Mouse (Mus musculus) bone marrow, adult 2 months (tissue): ENCODE measurements around the gene Wbp1. TPM values are rescaled to one million over a fixed set of nuclear protein-coding genes. Genes with fewer than 3 reads are reported as not detected.
A peak's percentile ranks its signal among the peaks of the same experiment; 100 is the strongest.

Source experiments
- H3K27ac ChIP-seq: fragments of 200-500 bp; 2 replicates; pipeline ENCODE4 v1.5.1; 2012; ENCODE audit warnings: low read depth, mild to moderate bottlenecking, control low read depth, inconsistent platforms, low read length; ENCODE audit not compliant: control insufficient read depth, poor library complexity, insufficient read depth
- H3K4me1 ChIP-seq: fragments of 200-500 bp; 2 replicates; pipeline ENCODE4 v1.6.1; 2011; ENCODE audit warnings: low read length; ENCODE audit not compliant: control insufficient read depth, insufficient read depth
- H3K4me3 ChIP-seq: fragments of 200-500 bp; replicated peaks from 2 replicates; pipeline ENCODE3; 2011; ENCODE audit warnings: mild to moderate bottlenecking, low read depth, low read length, control low read depth; ENCODE audit not compliant: control insufficient read depth
- CTCF ChIP-seq: fragments of 200-500 bp; IDR thresholded peaks from 2 replicates; pipeline ENCODE4 v1.5.1; 2011; ENCODE audit warnings: low read length, control low read depth; ENCODE audit not compliant: control insufficient read depth, insufficient read depth
- POLR2A ChIP-seq: fragments of 200-500 bp; IDR thresholded peaks from 2 replicates; pipeline ENCODE4 v1.6.1; 2011; ENCODE audit warnings: low read depth, mild to moderate bottlenecking, control low read depth, low read length, borderline replicate concordance; ENCODE audit not compliant: control insufficient read depth
- WGBS: fragments of 180-500 bp; shearing (Covaris S2); methylation state at CpG from one replicate; pipeline ENCODE4 v1.1.7; 2018; 5-methylcytosine and 5-hydroxymethylcytosine counted together
- polyA plus RNA-seq: library from polyadenylated mRNA; stranded (reverse); fragments of >200 nt; gene quantifications from 2 replicates; pipeline ENCODE4 v1.2.4, GENCODE M21; 2011; ENCODE audit warnings: low replicate concordance; ENCODE audit not compliant: missing spikeins, insufficient read depth, insufficient read length

Gene Wbp1
- 30.0 and 41.2 TPM in 2 replicates for polyA plus RNA-seq

GRCm38 (mm10) chr6:83120930-83121862, at the start of gene Wbp1:
TSS of gene Wbp1 (minus strand) at chr6:83121559.
- H3K4me1 ChIP-seq, result peaks cover 3% of the 10 kb centered on the region; the same call in 1 of the 2 replicates
- WGBS, result 1% methylated on average over 38 of the region's 38 CpGs
- no peak for TF ChIP-seq CTCF
- TF ChIP-seq POLR2A, result peak; percentile 96
- peak within 1 kb of the TSS; percentile 80 for H3K4me3 ChIP-seq
- H3K27ac ChIP-seq, result peak within 1 kb of the TSS; percentile 89

- no peak for TF ChIP-seq POLR2A
- TF ChIP-seq CTCF, result no peak
- Histone ChIP-seq H3K4me1 (peaks cover 2% of the 10 kb centered on the region; the same call in 1 of the 2 replicates), H3K27ac (no peak overlapping the region; the same call in 1 of the 2 replicates), H3K4me3 (no peak overlapping the region)
- 82% methylated on average over 5 of the region's 5 CpGs for WGBS
These were observed 49.7 kb upstream of the Wbp1 start for GRCm38 (mm10) chr6:83171063-83171462.

GRCm38 (mm10) chr6:83169872-83170271, 48.5 kb upstream of the Wbp1 start:
- TF ChIP-seq POLR2A (no peak), CTCF (no peak)
- Histone ChIP-seq H3K4me1 (peaks cover 2% of the 10 kb centered on the region; the same call in 1 of the 2 replicates), H3K4me3 (no peak overlapping the region), H3K27ac (no peak overlapping the region)
- WGBS, result 81% methylated on average over 5 of the region's 5 CpGs

GRCm38 (mm10) chr6:83166243-83166630, 44.9 kb upstream of the Wbp1 start:
- TF ChIP-seq POLR2A, result no peak
- no peak for TF ChIP-seq CTCF
- Histone ChIP-seq H3K4me1 (peaks cover 2% of the 10 kb centered on the region; the same call in 1 of the 2 replicates), H3K27ac (no peak overlapping the region), H3K4me3 (peak overlapping the region; percentile 96)
- WGBS, result under 1% methylated on average over 12 of the region's 12 CpGs

GRCm38 (mm10) chr6:83165607-83166242, 44.4 kb upstream of the Wbp1 start, which contains the start of gene Dctn1:
TSS of gene Dctn1 (plus strand) at chr6:83165920.
- TF ChIP-seq CTCF, result peak; percentile 91
- peak; percentile 78; the same call in 1 of the 2 replicates for TF ChIP-seq POLR2A
- peaks cover 2% of the 10 kb centered on the region; the same call in 1 of the 2 replicates for H3K4me1 ChIP-seq
- H3K4me3 ChIP-seq, result peak within 1 kb of the TSS; percentile 96
- H3K27ac ChIP-seq, result peak within 1 kb of the TSS; percentile 91
- under 1% methylated on average over 51 of the region's 58 CpGs for WGBS

GRCm38 (mm10) chr6:83165026-83165606, 43.8 kb upstream of the Wbp1 start:
- no peak for TF ChIP-seq POLR2A
- TF ChIP-seq CTCF, result no peak
- WGBS, result 3% methylated on average over 6 of the region's 6 CpGs
- Histone ChIP-seq H3K27ac (no peak overlapping the region), H3K4me3 (peak overlapping the region; percentile 76), H3K4me1 (peaks cover 2% of the 10 kb centered on the region; the same call in 1 of the 2 replicates)

GRCm38 (mm10) chr6:83162701-83163100, 41.3 kb upstream of the Wbp1 start:
- 2% methylated on average over 8 of the region's 8 CpGs for WGBS
- TF ChIP-seq CTCF, result peak; percentile 55
- TF ChIP-seq POLR2A, result no peak
- Histone ChIP-seq H3K4me3 (no peak overlapping the region), H3K27ac (no peak overlapping the region), H3K4me1 (peaks cover 2% of the 10 kb centered on the region; the same call in 1 of the 2 replicates)
